Mouse (Mus musculus): Measurements from ENCODE around the gene Hoxa7.

Gene Hoxa7

GRCm38 (mm10) chr6:52212556-52213118, 9.0 kb downstream of the Hoxa7 start:
- peak; percentile 80 to 82 for DNase-seq

GRCm38 (mm10) chr6:52211961-52212360, 9.7 kb downstream of the Hoxa7 start:
- DNase-seq: peak in 1 of 2 experiments; percentile 55

GRCm38 (mm10) chr6:52211170-52211935, 10.3 kb downstream of the Hoxa7 start:
- DNase-seq: peak; percentile 88 to 94

GRCm38 (mm10) chr6:52209685-52210046, 12.0 kb downstream of the Hoxa7 start:
- DNase-seq: peak in 1 of 2 experiments; percentile 41

DNA sequence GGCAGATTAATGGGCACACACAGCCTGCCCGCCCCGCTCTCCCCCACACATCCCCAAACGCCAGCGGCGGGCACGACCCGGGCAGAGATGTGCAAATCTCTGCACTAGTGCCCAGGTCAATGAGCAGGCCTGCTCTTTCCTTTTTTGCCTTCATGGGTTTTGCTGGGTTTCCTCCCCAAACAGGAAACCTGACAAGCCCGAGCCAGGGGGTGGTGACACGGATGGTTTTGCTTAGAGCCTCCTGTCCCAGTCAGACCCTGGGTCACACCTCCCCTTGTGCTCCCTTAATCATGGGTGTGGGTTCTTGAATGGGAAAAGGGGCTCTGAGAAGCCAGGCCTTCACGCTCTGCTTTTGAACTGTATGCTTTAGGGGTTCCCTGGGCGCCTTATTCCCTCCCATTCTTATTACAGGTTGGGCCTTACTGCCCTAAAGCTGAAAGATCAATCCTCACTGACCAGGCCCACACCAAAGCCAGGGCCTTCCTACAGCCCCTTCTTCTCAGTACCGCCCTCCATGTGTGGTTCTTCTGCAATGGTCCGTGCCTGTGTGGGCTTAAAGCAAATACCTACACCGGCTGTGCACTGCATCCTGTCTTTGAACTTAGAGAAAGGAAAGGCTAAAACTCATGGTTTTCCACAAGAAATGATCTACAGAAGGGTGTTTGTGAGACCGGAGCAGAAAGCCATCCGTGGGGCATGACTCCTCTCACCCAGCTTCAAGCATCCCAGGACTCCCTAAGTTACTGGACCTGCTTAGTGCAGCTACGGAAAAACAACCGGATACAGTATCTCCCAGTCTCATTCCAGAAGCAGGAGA, 12.6 kb downstream of the Hoxa7 start:
- DNase-seq: peak in 1 of 2 experiments; percentile 10

GRCm38 (mm10) chr6:52208072-52208867, 13.4 kb downstream of the Hoxa7 start, which contains the start of gene Hoxa6:
Gene Hoxa6 (minus strand): TSS chr6:52208722.
- peak in 1 of 2 experiments; percentile 90 for DNase-seq

DNA sequence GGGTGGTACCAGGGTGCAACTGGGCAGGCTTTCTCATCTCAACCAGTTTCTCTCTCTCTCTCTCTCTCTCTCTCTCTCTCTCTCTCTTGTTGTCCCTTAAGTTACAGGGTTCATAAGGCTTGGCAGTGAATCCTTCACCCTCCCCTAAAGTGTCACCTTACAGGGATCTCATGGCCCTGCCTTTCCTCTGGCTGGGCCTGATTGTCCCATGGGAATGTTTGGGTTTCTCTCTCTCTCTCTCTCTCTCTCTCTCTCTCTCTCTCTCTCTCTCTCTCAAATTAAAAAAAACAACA, 14.0 kb downstream of the Hoxa7 start:
- DNase-seq: no peak

DNA sequence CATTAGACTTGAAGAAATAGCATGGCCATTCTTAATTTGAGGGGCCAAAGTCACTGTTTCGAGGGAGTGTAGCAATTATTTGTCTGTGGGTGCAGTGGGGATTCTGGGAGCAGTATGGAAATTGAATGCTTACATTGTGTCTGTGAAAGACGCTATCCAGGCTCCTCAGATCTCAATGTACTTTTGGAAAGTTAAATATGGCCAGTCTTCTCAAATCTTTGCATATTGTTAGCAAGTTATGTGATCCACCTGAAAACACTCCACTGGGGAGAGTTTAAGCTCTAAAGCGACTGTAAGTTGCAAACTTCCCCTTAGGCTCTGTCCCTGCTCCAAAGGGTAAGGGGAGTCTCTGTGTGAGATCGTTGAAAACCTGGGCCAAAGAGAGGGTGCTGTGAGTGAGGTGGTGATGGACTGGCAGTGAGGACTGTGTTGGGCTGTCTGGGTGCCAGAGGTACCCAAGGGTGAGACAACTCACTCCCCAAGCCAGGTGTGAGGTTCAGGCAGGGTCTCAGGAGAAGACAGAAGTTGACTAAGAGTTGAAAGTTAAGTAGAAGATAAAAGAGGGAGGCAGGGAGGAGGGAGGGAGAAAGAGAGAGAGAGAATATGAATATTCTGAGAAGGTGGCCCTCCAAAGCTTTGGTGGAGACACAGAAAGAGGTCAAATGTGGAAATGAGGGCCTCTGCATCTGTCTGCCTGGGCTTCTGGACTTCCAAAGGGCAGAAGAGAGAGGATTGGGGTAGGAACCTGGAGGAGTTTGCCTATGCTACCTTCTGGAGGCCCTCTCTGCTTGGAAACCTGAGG, 14.6 kb downstream of the Hoxa7 start:
- peak in 1 of 2 experiments; percentile 10 for DNase-seq

DNA sequence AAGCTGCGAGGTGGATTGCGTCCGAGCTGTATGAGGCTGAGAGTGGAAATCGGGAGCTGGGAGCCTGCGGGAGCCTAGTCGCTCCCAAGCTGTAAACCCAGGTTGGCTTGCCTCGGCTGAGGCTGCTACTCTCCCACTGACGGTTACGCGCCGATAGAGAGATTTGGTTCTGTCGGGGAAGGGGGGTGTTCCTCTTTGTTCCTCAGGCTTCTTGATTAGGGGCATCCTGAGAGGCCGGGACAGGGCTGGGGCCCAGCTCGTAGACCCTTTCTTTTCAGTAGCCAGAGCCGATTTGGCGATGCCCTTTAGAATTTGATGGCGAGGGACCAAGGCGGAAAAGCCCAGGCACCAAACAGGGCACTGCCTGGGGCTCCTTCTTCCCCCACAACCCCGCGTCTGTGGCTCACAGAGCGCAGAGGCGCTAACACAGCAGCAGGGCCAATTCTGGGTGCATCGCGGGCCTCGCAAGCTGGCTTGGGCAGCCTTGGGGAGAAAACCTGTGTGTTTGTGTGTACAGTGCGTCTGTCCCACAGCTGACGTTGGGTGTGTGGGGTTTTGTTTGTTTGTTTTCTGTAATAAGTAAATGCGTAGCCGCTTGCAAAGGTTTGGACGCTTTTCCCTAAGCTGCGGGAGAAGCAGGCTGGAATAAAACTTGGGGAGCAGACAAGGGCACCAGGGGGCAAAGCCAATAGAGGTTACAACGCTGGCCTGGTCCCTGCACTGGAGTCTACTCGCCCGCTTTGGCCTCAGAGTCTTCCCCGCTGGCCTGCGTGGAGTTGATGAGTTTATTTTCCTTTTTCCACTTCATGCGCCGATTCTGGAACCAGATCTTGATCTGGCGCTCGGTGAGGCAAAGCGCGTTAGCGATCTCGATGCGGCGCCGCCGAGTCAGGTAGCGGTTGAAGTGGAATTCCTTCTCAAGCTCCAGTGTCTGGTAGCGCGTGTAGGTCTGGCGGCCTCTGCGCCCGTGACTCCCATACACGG, 15.7 kb downstream of the Hoxa7 start:
- peak in 1 of 2 experiments; percentile 21 for DNase-seq

GRCm38 (mm10) chr6:52205221-52205620, 16.4 kb downstream of the Hoxa7 start:
- peak in 1 of 2 experiments; percentile 12 for DNase-seq

- peak; percentile 94 to 95 for DNase-seq
These were observed 17.5 kb downstream of the Hoxa7 start, which contains the start of gene Hoxa5 for GRCm38 (mm10) chr6:52204050-52204752. Gene Hoxa5 (minus strand): TSS chr6:52204587.

GRCm38 (mm10) chr6:52203371-52204049, 18.1 kb downstream of the Hoxa7 start:
- DNase-seq: peak in 1 of 2 experiments; percentile 67

DNA sequence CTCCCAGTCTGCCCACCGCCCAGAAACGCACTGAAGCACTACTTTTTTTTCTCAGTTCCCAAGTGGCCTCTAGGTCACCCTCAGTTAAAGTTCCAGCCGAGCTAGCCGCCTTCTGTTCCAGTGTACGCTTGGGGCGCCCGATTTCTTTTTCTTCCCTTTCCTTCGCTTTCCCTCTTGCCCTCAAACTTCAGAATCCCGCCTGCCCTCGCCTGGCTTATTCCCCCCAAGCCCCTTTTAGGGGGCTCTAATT, 18.6 kb downstream of the Hoxa7 start:
- DNase-seq: peak; percentile 48 to 66

DNA sequence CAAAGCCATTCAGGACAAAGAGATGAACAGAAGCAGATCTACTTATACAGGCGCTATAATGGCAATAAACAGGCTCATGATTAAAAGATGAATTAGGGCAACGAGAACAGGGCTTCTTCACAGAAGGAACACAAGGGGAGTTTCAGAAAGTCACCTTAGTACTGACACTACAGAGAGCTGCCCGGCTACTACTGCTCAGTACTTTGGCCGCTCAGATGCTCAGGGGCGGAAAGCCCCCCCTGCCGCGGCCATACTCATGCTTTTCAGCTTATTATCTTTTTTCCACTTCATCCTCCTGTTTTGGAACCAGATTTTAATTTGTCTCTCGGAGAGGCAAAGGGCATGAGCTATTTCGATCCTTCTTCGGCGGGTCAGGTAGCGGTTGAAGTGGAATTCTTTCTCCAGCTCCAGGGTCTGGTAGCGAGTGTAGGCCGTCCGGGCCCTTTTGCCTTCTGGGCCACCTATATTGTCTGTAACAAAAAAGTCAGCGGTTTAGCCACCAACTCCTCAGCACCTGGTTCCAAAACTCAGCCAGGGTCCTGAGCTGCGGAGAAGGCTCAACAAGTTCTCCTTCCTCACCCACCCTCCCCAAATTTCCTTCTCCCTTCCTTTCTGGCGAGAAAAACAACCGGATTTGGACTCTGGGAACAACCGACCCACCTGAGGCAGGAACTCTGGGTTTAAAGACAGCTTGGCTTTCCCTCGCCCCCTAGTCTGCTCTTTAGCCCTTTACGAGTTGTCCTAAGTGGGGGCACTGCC, 19.1 kb downstream of the Hoxa7 start:
- DNase-seq: peak in 1 of 2 experiments; percentile 25

DNA sequence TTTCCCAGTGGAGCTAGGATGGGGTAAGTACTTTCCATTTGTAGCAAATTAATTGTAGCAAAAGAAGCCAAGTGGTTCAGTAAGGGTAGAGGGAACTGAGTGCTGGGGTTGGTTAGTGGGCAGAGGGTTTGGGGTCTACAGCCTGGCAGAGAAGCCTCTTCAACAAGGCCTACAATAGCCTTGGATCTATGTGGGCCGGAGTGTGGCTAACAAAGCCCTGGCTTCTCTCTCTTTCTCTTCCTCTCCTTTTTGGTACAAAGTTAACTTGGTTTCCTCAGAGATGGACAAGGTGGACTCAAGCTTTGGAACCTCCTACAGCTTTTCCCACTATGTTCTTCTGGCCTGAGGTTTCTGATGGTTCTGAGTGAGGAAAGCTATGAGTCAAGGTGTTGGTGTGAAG, 20.4 kb downstream of the Hoxa7 start:
- DNase-seq: no peak

DNA sequence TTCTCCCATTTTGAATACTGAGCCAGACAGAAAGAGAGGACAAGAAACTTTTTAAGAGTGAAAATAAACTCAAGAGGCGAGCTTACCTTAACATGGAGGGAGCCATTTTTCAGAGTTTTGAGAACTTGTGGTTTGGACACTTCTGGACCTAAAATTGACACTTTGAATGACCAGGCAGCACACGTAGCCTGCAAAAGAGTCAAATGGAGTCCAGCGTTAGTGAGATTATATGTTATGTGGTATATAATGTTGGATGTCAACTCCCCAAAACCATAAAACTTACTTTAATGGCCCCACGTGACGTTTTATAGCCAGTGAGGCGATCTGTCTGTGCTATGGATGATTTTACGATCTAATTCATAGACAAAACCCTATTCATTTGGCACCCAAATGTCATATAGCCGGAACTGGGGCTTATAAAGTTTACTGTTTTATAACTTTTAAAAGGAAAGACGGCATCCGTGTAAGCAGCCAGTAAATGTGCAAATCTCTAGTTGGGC, 20.9 kb downstream of the Hoxa7 start:
- no peak for DNase-seq

- peak in 1 of 2 experiments; percentile 30 for DNase-seq
These were observed 21.4 kb downstream of the Hoxa7 start for GRCm38 (mm10) chr6:52200073-52200750.

GRCm38 (mm10) chr6:52197271-52197670, 24.4 kb downstream of the Hoxa7 start:
- DNase-seq: peak; percentile 74 to 82
